Mouse (Mus musculus): ENCODE measurements at regions not wholly inside any gene's neighbourhood (a gene's known extent, or its start where the extent isn't known, plus 50 kb on each side); places are given as distances from the start of the nearest gene placed in this dataset.

DNA sequence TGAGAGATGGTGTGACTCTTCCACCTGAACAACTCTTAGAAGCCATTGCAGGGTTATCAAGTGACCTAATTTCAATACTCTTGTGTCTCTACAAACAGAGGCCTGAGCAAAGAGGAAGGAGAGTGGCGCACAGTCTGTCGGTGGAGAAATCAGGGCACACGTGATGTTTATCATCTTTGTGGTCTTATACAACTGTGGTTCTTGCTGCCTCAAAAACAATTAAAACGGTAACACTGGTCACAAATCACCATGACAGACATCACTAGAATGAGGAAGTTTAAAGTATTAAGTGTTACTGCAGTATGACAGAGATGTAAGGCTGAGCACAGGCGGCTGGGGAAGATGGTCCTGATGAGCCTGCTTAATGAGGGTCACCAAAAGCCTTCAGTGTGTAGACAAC, 73.6 kb downstream of the Sdc1 start:
- Histone ChIP-seq H3K27ac (no peak overlapping the region), H3K4me3 (no peak overlapping the region)
- no peak for DNase-seq
- intact Hi-C loops (cut with DNase I): no loop called here
- no peak for TF ChIP-seq CTCF (IDR thresholded peaks at IDR 0.05)

DNA sequence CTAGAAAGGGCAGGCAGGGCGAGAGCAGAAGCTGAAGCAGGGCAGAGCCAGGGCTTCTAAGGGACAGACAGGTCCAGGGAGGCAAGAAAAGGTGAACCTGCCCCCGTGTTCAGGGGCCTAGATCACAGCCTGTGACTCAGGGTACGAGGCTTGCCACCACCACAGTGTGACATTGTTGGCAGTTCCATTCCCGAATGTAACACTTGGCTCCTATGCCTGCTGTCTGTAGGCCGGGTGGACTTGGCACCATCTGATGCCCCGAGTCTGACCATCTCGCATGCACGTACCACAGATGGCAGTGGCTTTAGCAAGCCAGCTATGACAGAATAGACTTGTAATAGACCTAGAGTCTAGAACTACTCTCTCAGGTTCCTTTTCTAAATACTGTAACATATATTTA, 74.3 kb downstream of the Sdc1 start:
- Histone ChIP-seq H3K27ac (no peak overlapping the region), H3K4me3 (no peak overlapping the region)
- intact Hi-C loops (cut with DNase I): no loop called here
- no peak for TF ChIP-seq CTCF (IDR thresholded peaks at IDR 0.05)
- no peak for DNase-seq

DNA sequence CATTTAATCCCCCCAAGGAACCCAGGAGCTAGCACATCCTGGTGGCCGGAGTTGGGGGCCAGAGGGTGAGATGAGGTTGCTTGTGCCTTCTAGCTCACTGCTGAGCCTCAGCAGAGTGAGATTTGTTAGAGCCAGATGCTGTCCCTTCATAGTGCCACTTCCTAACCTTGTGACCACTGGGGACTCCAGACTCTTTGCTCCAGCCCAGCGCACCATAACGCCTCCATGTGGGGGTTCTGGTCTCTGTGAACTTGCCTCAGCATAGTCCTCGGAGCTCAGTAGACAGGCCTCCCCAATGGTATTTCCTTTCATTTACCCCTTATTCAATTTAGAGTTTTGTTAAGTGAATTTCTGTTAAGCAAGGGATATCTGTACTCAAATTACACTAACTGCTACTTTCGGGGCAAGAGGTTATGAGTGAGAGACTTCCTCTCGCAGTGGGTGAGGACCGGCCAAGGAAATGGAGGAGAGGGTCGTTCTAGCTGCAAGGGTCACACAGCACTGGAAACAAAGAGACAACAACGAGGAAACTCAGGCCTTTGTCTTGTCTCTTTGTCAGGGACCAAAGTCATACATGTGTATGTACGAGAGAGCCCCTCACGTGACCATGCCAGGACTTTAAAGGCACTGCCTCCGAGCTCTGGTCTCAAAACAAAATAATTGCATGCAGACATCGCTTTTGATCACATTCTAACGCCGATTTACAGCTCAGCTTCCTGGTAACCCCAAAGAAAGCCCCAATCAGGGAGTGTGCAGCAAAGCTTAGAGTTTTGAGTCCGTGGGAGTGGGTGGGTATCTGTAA, 74.8 kb upstream of the Laptm4a start:
- no peak for TF ChIP-seq CTCF (IDR thresholded peaks at IDR 0.05)
- no peak overlapping the region for H3K27ac ChIP-seq
- intact Hi-C loops (cut with DNase I): no loop called here
- H3K4me3 ChIP-seq: no peak overlapping the region
- no peak for DNase-seq

DNA sequence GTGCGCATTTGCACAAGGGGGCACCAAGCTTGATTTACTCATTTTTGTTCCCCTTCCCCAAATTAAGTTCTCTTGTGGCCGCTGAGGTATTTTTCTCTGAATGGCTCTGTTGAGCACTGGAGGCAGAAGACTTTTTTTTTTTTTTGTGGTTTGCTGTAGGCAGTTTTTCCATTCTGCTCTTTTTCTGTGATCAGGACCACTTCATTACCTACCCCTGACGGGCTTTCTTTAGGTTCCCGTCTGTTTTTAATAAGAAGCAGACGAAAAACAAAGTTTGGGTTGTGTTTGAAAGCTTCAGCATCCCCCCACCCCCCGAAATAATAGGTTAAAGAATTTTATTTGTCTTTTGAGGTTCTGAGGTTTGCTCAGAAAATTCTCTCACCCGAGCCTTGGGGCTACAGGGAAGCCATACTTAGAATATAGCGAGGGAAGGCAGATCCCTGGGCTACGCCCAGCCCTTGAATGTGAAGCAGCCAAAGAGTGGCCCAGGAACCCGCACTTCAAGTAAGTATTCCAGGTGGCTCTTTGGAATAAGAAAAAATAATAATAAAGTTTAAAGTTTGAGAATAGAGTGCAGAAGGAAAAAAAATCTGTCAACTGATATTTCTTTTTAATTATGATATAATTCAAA, 74.1 kb upstream of the Laptm4a start:
- H3K27ac ChIP-seq: no peak overlapping the region

DNA sequence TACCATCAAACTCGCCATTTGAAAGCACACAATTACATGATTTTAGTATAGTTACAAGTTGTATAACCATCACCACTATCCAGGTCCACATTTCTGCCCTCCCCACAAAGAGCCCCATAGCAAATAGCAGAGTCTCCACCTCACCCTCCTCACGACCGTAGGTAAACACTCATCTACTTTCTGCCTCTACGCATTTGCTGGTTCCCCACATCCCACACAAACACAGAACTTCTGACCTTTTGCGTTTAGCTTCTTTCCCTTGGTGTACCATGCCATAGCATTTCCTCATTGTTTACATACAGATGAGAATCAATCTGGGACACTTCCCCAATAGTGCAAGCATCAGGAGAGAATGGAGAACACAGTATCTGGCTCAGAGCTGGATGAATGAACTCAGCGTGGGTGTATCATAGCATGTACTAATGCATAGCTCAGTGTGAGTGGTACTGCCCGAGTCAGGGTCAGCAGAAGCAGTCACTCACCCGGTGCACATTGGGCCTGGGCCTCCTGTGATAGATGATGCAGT, 73.5 kb upstream of the Laptm4a start:
- Histone ChIP-seq H3K27ac (no peak overlapping the region), H3K4me3 (no peak overlapping the region)
- intact Hi-C loops (cut with DNase I): no loop called here
- DNase-seq: no peak
- no peak for TF ChIP-seq CTCF (IDR thresholded peaks at IDR 0.05)

More for the DNA sequence above, 74.1 kb upstream of the Laptm4a start:
- intact Hi-C loops (cut with DNase I): no loop called here
- H3K4me3 ChIP-seq: no peak overlapping the region
- no peak for TF ChIP-seq CTCF (IDR thresholded peaks at IDR 0.05)
- no peak for DNase-seq

DNA sequence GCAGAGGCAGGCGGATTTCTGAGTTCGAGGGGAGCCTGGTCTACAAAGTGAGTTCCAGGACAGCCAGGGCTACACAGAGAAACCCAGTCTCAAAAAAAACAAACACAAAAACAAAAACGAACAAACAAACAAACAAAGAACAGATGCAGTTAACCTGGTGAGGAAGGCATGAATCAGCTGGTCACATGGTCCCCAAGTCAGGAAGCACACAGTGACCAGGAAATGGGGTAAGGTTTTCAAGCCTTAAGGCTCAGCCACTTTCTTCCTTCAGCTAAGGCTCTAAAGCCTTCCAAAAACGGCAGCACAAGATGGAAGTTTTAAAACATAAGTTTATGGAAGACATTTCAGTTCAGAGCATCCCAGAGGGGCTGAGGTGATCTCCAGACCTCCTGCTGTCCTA, 67.6 kb upstream of the Laptm4a start:
- DNase-seq: no peak
- H3K27ac ChIP-seq: no peak overlapping the region
- no peak overlapping the region for H3K4me3 ChIP-seq
- TF ChIP-seq CTCF (IDR thresholded peaks at IDR 0.05): no peak
- intact Hi-C loops (cut with DNase I): no loop called here

DNA sequence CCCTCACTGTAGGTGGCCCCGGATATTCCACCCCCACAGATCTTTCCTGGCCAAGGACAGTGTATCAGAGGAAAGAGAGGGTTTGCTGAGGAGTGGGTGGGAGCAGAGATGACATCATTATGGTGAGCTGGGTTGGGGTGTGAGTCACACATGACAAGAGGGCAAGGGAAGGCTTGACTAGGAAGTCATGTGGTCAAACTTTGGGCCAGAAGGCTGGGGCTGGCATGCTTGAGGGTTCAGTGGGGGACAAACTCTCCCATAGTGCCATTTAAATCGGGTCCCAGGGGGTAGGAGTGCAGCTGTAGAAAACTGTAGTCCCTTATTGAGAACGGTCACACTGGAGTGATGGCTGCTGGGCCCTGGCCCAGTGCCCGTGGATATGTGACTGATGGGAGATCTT, 67.1 kb upstream of the Laptm4a start:
- no peak for TF ChIP-seq CTCF (IDR thresholded peaks at IDR 0.05)
- H3K4me3 ChIP-seq: no peak overlapping the region
- no peak for DNase-seq
- intact Hi-C loops (cut with DNase I): no loop called here
- H3K27ac ChIP-seq: no peak overlapping the region

DNA sequence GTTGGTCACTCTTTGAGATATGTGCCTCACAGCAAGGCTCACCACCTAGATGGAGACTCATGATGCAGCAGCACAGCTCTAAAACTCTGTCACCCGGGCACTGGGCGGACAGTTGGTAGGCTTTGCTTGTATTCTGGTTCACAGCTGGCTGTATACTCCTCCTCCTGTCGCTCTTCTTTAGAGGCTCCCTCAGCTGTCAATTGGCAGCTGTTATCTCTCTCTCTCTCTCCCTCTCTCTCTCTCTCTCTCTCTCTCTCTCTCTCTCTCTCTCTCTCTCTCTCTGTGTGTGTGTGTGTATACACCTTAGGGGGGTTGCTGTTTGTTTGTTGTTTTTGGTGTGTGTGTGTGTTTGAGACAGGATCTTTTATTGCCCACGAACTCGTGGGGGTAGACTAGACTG, 66.3 kb upstream of the Laptm4a start:
- no peak for DNase-seq
- Histone ChIP-seq H3K4me3 (no peak overlapping the region), H3K27ac (no peak overlapping the region)
- intact Hi-C loops (cut with DNase I): no loop called here
- no peak for TF ChIP-seq CTCF (IDR thresholded peaks at IDR 0.05)

DNA sequence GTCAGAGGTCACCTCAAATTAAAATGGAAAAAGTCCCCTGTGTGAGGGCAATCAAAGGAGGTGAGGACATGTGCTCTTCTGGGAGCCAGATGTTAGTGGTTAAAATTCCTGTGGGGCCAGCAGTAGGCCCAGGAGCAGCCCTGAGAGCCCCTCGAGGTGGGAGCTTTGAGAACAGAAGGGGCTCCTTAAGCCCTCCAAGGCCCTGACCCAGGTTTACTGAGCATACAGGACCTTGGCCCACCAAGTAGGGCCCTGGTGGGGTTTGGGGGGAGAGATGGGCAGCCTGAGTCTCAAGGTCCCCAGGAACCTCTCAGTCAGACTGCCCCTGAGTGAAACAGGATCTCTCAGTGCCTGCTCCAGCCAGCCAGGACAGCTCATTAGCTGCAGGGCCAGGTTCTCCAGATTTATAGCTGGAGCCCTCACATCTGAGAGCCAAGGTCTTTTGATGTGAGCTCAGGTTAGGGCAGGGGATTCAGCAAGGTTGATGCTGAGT, 65.4 kb upstream of the Laptm4a start:
- Histone ChIP-seq H3K27ac (no peak overlapping the region), H3K4me3 (no peak overlapping the region)
- DNase-seq: no peak
- no peak for TF ChIP-seq CTCF (IDR thresholded peaks at IDR 0.05)
- intact Hi-C loops (cut with DNase I): no loop called here

DNA sequence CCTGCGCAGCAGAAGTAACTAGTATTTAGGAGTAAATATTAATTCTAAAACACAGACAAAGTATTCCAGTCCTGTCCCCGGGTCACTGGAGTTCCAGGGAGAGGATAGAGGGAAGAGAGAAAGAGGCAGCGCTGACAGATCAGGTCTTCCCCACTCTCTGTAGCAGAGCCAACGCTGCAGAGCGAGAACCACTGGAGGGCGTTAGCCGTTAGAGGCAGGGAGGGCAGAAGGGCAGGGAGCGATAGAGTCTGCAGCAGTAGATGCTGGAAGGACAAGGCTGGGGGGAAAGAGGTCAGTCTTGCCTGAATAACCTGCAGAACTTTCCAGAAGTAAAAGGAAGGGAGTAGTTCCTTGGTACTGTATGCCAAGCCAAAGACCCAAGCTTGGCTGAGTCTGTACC, 64.2 kb upstream of the Laptm4a start:
- TF ChIP-seq CTCF (IDR thresholded peaks at IDR 0.05): no peak
- Histone ChIP-seq H3K27ac (no peak overlapping the region), H3K4me3 (no peak overlapping the region)
- no peak for DNase-seq
- intact Hi-C loops (cut with DNase I): no loop called here

DNA sequence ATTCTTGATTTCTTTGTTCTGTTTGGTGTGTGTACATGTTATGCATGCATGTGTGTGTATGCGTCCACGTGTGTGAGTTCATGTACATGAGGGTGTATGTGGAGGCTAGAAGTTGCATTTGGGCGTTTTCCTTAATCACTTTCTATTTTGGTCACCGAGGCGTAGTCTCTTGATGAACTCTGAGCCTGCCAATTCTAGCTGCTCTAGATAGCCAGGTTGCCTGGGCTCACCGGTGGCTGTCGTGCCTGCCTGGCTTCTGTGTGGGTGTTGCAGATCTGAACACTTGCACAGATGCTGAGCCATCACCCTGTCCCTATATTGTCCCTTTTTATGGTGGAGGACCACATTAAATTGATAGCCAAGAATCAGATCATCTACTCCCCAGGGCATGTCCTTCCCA, 62.7 kb upstream of the Laptm4a start:
- no peak for DNase-seq
- Histone ChIP-seq H3K27ac (peak overlapping the region; percentile 40; the same call in 1 of the 2 replicates), H3K4me3 (no peak overlapping the region)
- no peak for TF ChIP-seq CTCF (IDR thresholded peaks at IDR 0.05)
- intact Hi-C loops (cut with DNase I): no loop called here

DNA sequence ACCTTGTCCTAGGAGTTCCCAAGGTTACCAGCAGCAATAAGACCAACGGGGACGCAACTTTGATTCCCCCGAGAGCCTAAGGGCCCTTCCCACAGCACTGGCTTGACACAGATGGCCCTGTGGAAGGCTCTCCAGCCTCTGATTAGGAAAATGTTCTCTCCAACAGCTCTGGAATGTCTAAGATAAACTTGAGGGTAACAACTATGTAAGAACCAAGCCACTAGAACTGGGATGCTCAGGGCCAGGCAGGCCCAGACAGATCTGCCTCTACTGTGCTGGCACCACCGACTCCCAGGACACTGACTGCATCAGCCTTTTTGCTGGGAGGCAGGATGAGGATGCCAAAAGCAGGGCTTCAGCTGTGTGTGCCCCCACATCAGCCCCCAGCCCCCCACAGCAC, 61.9 kb upstream of the Laptm4a start:
- H3K27ac ChIP-seq: peak overlapping the region; percentile 2; the same call in 1 of the 2 replicates
- no peak overlapping the region for H3K4me3 ChIP-seq
- TF ChIP-seq CTCF (IDR thresholded peaks at IDR 0.05): no peak
- intact Hi-C loops (cut with DNase I): no loop called here
- DNase-seq: no peak

DNA sequence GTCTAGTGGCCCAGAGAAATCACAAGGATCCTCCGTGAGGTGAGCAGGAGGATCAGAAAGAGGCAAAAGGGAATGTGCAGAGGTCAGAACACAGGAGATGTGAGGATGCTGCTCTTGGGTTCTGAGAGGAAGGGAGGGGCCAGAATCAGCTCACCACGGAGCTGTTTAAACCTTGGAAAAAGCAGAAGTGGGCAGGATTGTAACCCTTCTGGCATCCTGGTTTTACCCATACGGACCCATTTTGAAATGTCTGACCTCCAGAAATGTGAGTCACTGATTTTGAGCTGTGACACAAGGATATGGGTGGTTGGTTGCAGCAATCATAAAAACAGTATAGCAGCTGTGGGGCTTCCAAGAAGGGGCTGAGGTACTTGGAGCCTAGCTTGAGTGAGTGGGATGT, 56.6 kb upstream of the Laptm4a start:
- Histone ChIP-seq H3K27ac (peak overlapping the region; percentile 40; the same call in 1 of the 2 replicates), H3K4me3 (no peak overlapping the region)
- TF ChIP-seq CTCF (IDR thresholded peaks at IDR 0.05): no peak
- no peak for DNase-seq
- intact Hi-C loops (cut with DNase I): loop anchor here (10.0 kb wide), 1 partner anchor 1360 kb away; no protein-coding TSS in a partner anchor

All from gastrocnemius, adult 2 months (tissue).